Mouse (Mus musculus): ENCODE data around the gene Ccdc62. TPM values are rescaled to one million over a fixed set of nuclear protein-coding genes. Genes with fewer than 3 reads are reported as not detected.

Ccdc62 gene
- polyA plus RNA-seq, 1 experiment from 2014 or later = 5.7 TPM

- H3K9ac ChIP-seq (ENCODE audit: low read depth, low read length) = no peak overlapping the region
- 34% methylated on average over 5 of the region's 5 CpGs for WGBS
- no peaks in the 10 kb centered on the region for H3K27me3 ChIP-seq (replicated peaks; ENCODE audit: control insufficient read depth, insufficient read depth, low read length)
- H3K9me3 ChIP-seq (ENCODE audit: control insufficient read depth, low read length) = no peaks in the 10 kb centered on the region
- H3K4me3 ChIP-seq (ENCODE audit: low read length) = no peak overlapping the region
- peaks cover 7% of the 10 kb centered on the region for H3K36me3 ChIP-seq (ENCODE audit: control insufficient read depth, insufficient read depth, low read length)
- peak; percentile 50 for ATAC-seq
- peak overlapping the region; percentile 39; the same call in 1 of the 2 replicates for H3K27ac ChIP-seq (ENCODE audit: low read depth, low read length)
- no peak overlapping the region for H3K4me2 ChIP-seq (ENCODE audit: low read length)
- H3K4me1 ChIP-seq (ENCODE audit: control insufficient read depth, insufficient read depth, low read depth, low read length) = peaks cover 21% of the 10 kb centered on the region
Measured at GRCm38 (mm10) chr5:123992794-123993193, 62.3 kb downstream of the Ccdc62 start.

DNA sequence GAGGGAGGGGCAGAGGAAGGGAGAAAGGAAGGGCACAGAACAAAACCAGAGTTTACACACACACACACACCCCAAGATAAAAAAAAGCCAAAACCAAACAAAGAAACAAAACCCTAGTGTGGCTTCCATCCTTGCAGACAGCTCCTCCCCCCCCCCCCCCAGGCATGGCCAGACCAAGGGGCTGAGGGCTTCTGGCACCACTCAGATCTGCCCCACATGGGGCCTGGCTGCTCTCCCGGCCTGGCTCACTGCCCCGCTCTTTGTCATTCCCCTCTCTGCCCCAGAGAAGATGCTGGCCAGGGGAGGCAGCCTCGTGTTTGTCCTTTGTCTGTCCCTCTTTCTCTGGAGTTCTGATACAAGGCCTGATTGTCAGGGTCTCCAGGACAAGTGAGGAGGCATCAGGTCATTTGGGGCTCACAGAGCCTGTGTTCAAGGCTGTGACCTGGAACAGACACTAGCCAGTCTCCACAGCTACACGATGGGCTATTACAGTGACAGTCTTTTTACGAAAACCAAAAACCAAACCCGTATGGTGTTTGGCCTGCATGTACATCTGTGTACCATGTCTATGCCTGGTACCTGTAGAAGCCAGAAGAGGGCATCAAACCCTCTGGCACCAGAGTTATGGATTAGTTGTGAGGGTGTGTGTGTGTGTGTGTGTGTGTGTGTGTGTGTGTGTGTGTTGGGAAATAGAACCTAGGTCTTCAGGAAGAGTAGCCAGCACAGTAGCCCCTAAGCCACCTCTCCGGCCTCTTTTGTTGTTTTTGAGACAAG, 63.0 kb downstream of the Ccdc62 start:
- Histone ChIP-seq H3K4me3 (ENCODE audit: low read length) (no peak overlapping the region), H3K36me3 (ENCODE audit: control insufficient read depth, insufficient read depth, low read length) (peaks cover 7% of the 10 kb centered on the region), H3K9me3 (ENCODE audit: control insufficient read depth, low read length) (no peaks in the 10 kb centered on the region), H3K27ac (ENCODE audit: low read depth, low read length) (peak overlapping the region; percentile 75), H3K27me3 (replicated peaks; ENCODE audit: control insufficient read depth, insufficient read depth, low read length) (no peaks in the 10 kb centered on the region), H3K9ac (ENCODE audit: low read depth, low read length) (no peak overlapping the region), H3K4me1 (ENCODE audit: control insufficient read depth, insufficient read depth, low read depth, low read length) (peaks cover 21% of the 10 kb centered on the region), H3K4me2 (ENCODE audit: low read length) (no peak overlapping the region)
- ATAC-seq = peak; percentile 84
- WGBS = 36% methylated on average over 7 of the region's 7 CpGs

- Histone ChIP-seq H3K9me3 (ENCODE audit: control insufficient read depth, low read length) (no peaks in the 10 kb centered on the region), H3K4me3 (ENCODE audit: low read length) (no peak overlapping the region), H3K4me1 (ENCODE audit: control insufficient read depth, insufficient read depth, low read depth, low read length) (peaks cover 21% of the 10 kb centered on the region), H3K36me3 (ENCODE audit: control insufficient read depth, insufficient read depth, low read length) (peaks cover 10% of the 10 kb centered on the region), H3K27me3 (replicated peaks; ENCODE audit: control insufficient read depth, insufficient read depth, low read length) (no peaks in the 10 kb centered on the region), H3K27ac (ENCODE audit: low read depth, low read length) (no peak overlapping the region; the same call in 1 of the 2 replicates), H3K4me2 (ENCODE audit: low read length) (no peak overlapping the region), H3K9ac (ENCODE audit: low read depth, low read length) (no peak overlapping the region)
- WGBS = 79% methylated on average over 7 of the region's 7 CpGs
- no peak for ATAC-seq
Measured at GRCm38 (mm10) chr5:123994468-123994867, 64.0 kb downstream of the Ccdc62 start.

GRCm38 (mm10) chr5:123995388-123995787, 64.9 kb downstream of the Ccdc62 start:
- Histone ChIP-seq H3K36me3 (ENCODE audit: control insufficient read depth, insufficient read depth, low read length) (peaks cover 10% of the 10 kb centered on the region), H3K9ac (ENCODE audit: low read depth, low read length) (no peak overlapping the region), H3K4me2 (ENCODE audit: low read length) (no peak overlapping the region), H3K27me3 (replicated peaks; ENCODE audit: control insufficient read depth, insufficient read depth, low read length) (no peaks in the 10 kb centered on the region), H3K27ac (ENCODE audit: low read depth, low read length) (no peak overlapping the region), H3K4me1 (ENCODE audit: control insufficient read depth, insufficient read depth, low read depth, low read length) (peaks cover 14% of the 10 kb centered on the region), H3K9me3 (ENCODE audit: control insufficient read depth, low read length) (no peaks in the 10 kb centered on the region), H3K4me3 (ENCODE audit: low read length) (no peak overlapping the region)
- no peak for ATAC-seq
- 80% methylated on average over 6 of the region's 6 CpGs for WGBS

GRCm38 (mm10) chr5:123996194-123996593, 65.7 kb downstream of the Ccdc62 start:
- H3K4me1 ChIP-seq (ENCODE audit: control insufficient read depth, insufficient read depth, low read depth, low read length) = peaks cover 16% of the 10 kb centered on the region
- H3K36me3 ChIP-seq (ENCODE audit: control insufficient read depth, insufficient read depth, low read length) = peaks cover 10% of the 10 kb centered on the region
- H3K27ac ChIP-seq (ENCODE audit: low read depth, low read length) = no peak overlapping the region
- H3K4me2 ChIP-seq (ENCODE audit: low read length) = no peak overlapping the region
- H3K27me3 ChIP-seq (replicated peaks; ENCODE audit: control insufficient read depth, insufficient read depth, low read length) = no peaks in the 10 kb centered on the region
- H3K9me3 ChIP-seq (ENCODE audit: control insufficient read depth, low read length) = no peaks in the 10 kb centered on the region
- no peak for ATAC-seq
- WGBS = 79% methylated on average over 10 of the region's 10 CpGs
- no peak overlapping the region for H3K4me3 ChIP-seq (ENCODE audit: low read length)
- no peak overlapping the region for H3K9ac ChIP-seq (ENCODE audit: low read depth, low read length)

DNA sequence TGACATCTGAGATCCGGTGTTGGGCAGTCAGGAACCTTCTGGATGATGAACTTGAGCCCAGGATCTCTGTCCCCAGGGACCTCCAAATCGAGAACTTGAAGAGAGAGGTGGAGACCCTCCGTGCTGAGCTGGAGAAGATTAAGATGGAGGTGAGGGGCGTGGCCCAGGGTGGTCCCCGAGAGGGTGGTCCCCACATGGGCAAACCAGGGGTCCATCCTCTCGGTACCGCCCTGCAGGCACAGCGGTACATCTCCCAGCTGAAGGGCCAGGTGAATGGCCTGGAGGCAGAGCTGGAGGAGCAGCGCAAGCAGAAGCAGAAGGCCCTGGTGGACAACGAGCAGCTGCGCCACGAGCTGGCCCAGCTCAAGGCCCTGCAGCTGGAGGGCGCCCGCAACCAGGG, 66.2 kb downstream of the Ccdc62 start:
- Histone ChIP-seq H3K27me3 (replicated peaks; ENCODE audit: control insufficient read depth, insufficient read depth, low read length) (no peaks in the 10 kb centered on the region), H3K4me1 (ENCODE audit: control insufficient read depth, insufficient read depth, low read depth, low read length) (peaks cover 19% of the 10 kb centered on the region), H3K4me2 (ENCODE audit: low read length) (no peak overlapping the region), H3K9ac (ENCODE audit: low read depth, low read length) (no peak overlapping the region), H3K9me3 (ENCODE audit: control insufficient read depth, low read length) (no peaks in the 10 kb centered on the region), H3K4me3 (ENCODE audit: low read length) (no peak overlapping the region), H3K27ac (ENCODE audit: low read depth, low read length) (no peak overlapping the region), H3K36me3 (ENCODE audit: control insufficient read depth, insufficient read depth, low read length) (peaks cover 13% of the 10 kb centered on the region)
- ATAC-seq = no peak
- 83% methylated on average over 14 of the region's 14 CpGs for WGBS

DNA sequence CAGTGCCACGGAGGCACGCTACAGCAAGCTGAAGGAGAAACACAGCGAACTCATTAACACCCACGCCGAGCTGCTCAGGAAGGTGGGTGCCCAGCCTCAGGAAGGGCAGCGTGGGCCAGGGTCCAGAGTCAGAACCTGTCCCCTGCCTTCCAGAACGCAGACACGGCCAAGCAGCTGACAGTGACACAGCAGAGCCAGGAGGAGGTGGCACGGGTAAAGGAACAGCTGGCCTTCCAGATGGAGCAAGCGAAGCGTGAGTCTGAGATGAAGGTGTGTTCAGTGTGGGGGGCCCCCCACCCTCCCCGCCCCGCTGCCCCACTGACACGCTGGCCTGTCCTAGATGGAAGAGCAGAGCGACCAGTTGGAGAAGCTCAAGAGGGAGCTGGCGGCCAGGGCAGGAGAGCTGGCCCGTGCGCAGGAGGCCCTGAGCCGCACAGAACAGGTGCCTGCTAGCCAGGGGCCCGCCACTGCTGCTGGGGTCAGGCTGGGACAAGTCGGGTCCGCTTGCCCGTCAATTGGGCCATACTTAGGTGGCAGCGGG, 66.8 kb downstream of the Ccdc62 start:
- no peak overlapping the region for H3K4me3 ChIP-seq (ENCODE audit: low read length)
- ATAC-seq = no peak
- H3K4me1 ChIP-seq (ENCODE audit: control insufficient read depth, insufficient read depth, low read depth, low read length) = peaks cover 20% of the 10 kb centered on the region
- H3K36me3 ChIP-seq (ENCODE audit: control insufficient read depth, insufficient read depth, low read length) = peaks cover 12% of the 10 kb centered on the region
- WGBS = 68% methylated on average over 24 of the region's 24 CpGs
- no peaks in the 10 kb centered on the region for H3K27me3 ChIP-seq (replicated peaks; ENCODE audit: control insufficient read depth, insufficient read depth, low read length)
- H3K9ac ChIP-seq (ENCODE audit: low read depth, low read length) = no peak overlapping the region; the same call in 1 of the 2 replicates
- no peak overlapping the region for H3K4me2 ChIP-seq (ENCODE audit: low read length)
- H3K27ac ChIP-seq (ENCODE audit: low read depth, low read length) = peak overlapping the region; percentile 52; the same call in 1 of the 2 replicates
- H3K9me3 ChIP-seq (ENCODE audit: control insufficient read depth, low read length) = no peaks in the 10 kb centered on the region

GRCm38 (mm10) chr5:123997811-123998210, 67.3 kb downstream of the Ccdc62 start:
- Histone ChIP-seq H3K4me1 (ENCODE audit: control insufficient read depth, insufficient read depth, low read depth, low read length) (peaks cover 19% of the 10 kb centered on the region), H3K27ac (ENCODE audit: low read depth, low read length) (peak overlapping the region; percentile 52; the same call in 1 of the 2 replicates), H3K9ac (ENCODE audit: low read depth, low read length) (no peak overlapping the region; the same call in 1 of the 2 replicates), H3K36me3 (ENCODE audit: control insufficient read depth, insufficient read depth, low read length) (peaks cover 12% of the 10 kb centered on the region), H3K9me3 (ENCODE audit: control insufficient read depth, low read length) (no peaks in the 10 kb centered on the region), H3K4me2 (ENCODE audit: low read length) (no peak overlapping the region), H3K27me3 (replicated peaks; ENCODE audit: control insufficient read depth, insufficient read depth, low read length) (no peaks in the 10 kb centered on the region), H3K4me3 (ENCODE audit: low read length) (no peak overlapping the region)
- 46% methylated on average over 14 of the region's 16 CpGs for WGBS
- no peak for ATAC-seq

GRCm38 (mm10) chr5:123998370-123998769, 67.9 kb downstream of the Ccdc62 start:
- no peak overlapping the region for H3K27ac ChIP-seq (ENCODE audit: low read depth, low read length)
- H3K36me3 ChIP-seq (ENCODE audit: control insufficient read depth, insufficient read depth, low read length) = peaks cover 12% of the 10 kb centered on the region
- H3K9me3 ChIP-seq (ENCODE audit: control insufficient read depth, low read length) = no peaks in the 10 kb centered on the region
- peaks cover 22% of the 10 kb centered on the region for H3K4me1 ChIP-seq (ENCODE audit: control insufficient read depth, insufficient read depth, low read depth, low read length)
- H3K27me3 ChIP-seq (replicated peaks; ENCODE audit: control insufficient read depth, insufficient read depth, low read length) = no peaks in the 10 kb centered on the region
- WGBS = 87% methylated on average over 10 of the region's 10 CpGs
- no peak overlapping the region for H3K9ac ChIP-seq (ENCODE audit: low read depth, low read length)
- ATAC-seq = no peak
- H3K4me3 ChIP-seq (ENCODE audit: low read length) = no peak overlapping the region
- no peak overlapping the region for H3K4me2 ChIP-seq (ENCODE audit: low read length)

Measured in hindbrain, embryonic 16.5 days (tissue).